Mouse (Mus musculus) limb, embryonic 14.5 days (tissue): ENCODE data around the gene Amdhd2. TPM values are rescaled to one million over a fixed set of nuclear protein-coding genes. Genes with fewer than 3 reads are reported as not detected.

ENCODE experiments used
- ATAC-seq: fragments of 200-750 bp; cut with Nextera tagmentation; 2 replicates; pipeline ENCODE4 v1.8.0; 2017; ENCODE audit warnings: low read depth, moderate number of reproducible peaks, moderate TSS enrichment; ENCODE audit not compliant: low FRiP score
- DNase-seq: peaks from one replicate; pipeline ENCODE4 v3.0.0-alpha.2; 2015; ENCODE audit warnings: low spot score
- H3K27ac ChIP-seq: fragments of 300-500 bp; sonication (generic); replicated peaks from 2 replicates; pipeline ENCODE4 v1.5.1; 2014; ENCODE audit warnings: low read depth, mild to moderate bottlenecking, low read length, moderate library complexity, mixed read lengths
- H3K27me3 ChIP-seq: fragments of 300-500 bp; sonication (generic); 2 replicates; pipeline ENCODE4 v1.6.1; 2014; ENCODE audit warnings: low read length, mixed read lengths; ENCODE audit not compliant: control insufficient read depth, insufficient read depth
- H3K36me3 ChIP-seq: fragments of 300-500 bp; sonication (generic); 2 replicates; pipeline ENCODE4 v1.6.1; 2014; ENCODE audit warnings: mild to moderate bottlenecking, low read length, moderate library complexity, mixed read lengths; ENCODE audit not compliant: control insufficient read depth, insufficient read depth
- H3K4me1 ChIP-seq: fragments of 300-500 bp; sonication (generic); 2 replicates; pipeline ENCODE4 v1.6.1; 2014; ENCODE audit warnings: antibody characterized with exemption, low read length, mixed read lengths; ENCODE audit not compliant: control insufficient read depth, insufficient read depth
- H3K4me2 ChIP-seq: fragments of 300-500 bp; sonication (generic); replicated peaks from 2 replicates; pipeline ENCODE4 v1.6.1; 2014; ENCODE audit warnings: low read depth, mild to moderate bottlenecking, low read length, moderate library complexity; ENCODE audit not compliant: severe bottlenecking
- H3K4me3 ChIP-seq: fragments of 300-500 bp; sonication (generic); replicated peaks from 2 replicates; pipeline ENCODE4 v1.5.1; 2014; ENCODE audit warnings: low read length
- H3K9ac ChIP-seq: fragments of 300-500 bp; sonication (generic); 2 replicates; pipeline ENCODE4 v1.6.1; 2014; ENCODE audit warnings: mild to moderate bottlenecking, low read depth, low read length, moderate library complexity; ENCODE audit not compliant: severe bottlenecking
- H3K9me3 ChIP-seq: fragments of 300-500 bp; sonication (generic); 2 replicates; pipeline ENCODE4 v1.6.1; 2016; ENCODE audit warnings: low read length; ENCODE audit not compliant: control insufficient read depth
- POLR2A ChIP-seq: fragments of 200-500 bp; IDR thresholded peaks from 2 replicates; pipeline ENCODE4 v1.8.0; 2012; ENCODE audit warnings: inconsistent platforms, mild to moderate bottlenecking, moderate library complexity, borderline replicate concordance; ENCODE audit not compliant: insufficient read depth, insufficient read length; ENCODE audit errors: extremely low read depth
- WGBS: fragments of 180-500 bp; shearing (Covaris S2); extraction: QIAGEN DNeasy Blood & Tissue Kit; methylation state at CpG from one replicate; pipeline ENCODE4 v1.1.7; 2014; 5-methylcytosine and 5-hydroxymethylcytosine counted together
- polyA plus RNA-seq, 2 experiments: library from polyadenylated mRNA; depleted of rRNA in 1 of 2; stranded (reverse) in 1 of 2; unstranded in 1 of 2; fragments of >200 nt; fragmentation: Nextera tagmentation in 1 of 2; extraction: Ambion mirVana in 1 of 2; gene quantifications; 2 replicates each; pipeline versions ENCODE4 v1.2.1 to v1.2.3; 2012 to 2014

The Amdhd2 gene
- polyA plus RNA-seq, 2 experiments = 27.4 to 31.2 TPM

DNA sequence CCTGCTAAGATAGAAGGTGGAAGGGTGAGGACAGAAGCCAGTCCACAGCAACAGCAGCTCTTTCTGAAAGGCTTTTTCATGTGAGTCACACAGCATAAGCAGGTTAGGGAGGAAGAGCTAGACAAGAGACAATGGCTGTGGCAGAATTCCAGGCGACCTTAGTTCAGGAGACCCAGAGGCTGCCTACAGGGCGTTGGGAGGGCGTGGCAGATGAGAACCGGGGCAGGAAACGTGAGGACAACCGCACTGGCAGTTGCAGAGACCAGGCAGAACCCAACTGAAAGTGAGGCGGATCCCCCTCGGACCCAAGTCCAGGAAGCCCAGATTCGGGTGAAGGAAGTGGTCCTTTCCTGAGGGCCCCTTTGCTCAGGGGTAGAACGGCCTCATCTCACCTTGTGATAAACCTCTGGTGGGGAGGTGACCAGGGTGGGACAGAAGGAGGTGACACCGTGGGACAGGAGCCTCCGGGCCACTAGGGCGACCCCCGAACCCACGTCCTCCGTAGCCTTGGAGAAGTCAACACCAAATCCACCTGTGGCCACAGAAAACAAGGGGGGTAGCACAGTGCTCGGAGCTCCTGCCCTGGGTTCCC is 886 bp downstream of the Amdhd2 start:
- DNase-seq (no peak), ATAC-seq (0 out of 2 replicates have a peak, but pooled peaks have one; percentile 1)
- H3K9ac ChIP-seq = peak overlapping the region; percentile 74
- H3K9me3 ChIP-seq = no peaks in the 10 kb centered on the region
- H3K4me3 ChIP-seq = peak overlapping the region; percentile 77
- H3K36me3 ChIP-seq = peaks cover 27% of the 10 kb centered on the region
- H3K27ac ChIP-seq = no peak overlapping the region
- no peak for TF ChIP-seq POLR2A
- WGBS = 32% methylated on average over 17 of the region's 17 CpGs
- peaks cover 11% of the 10 kb centered on the region for H3K4me1 ChIP-seq
- H3K27me3 ChIP-seq = no peaks in the 10 kb centered on the region
- peak overlapping the region; percentile 90 for H3K4me2 ChIP-seq

DNA sequence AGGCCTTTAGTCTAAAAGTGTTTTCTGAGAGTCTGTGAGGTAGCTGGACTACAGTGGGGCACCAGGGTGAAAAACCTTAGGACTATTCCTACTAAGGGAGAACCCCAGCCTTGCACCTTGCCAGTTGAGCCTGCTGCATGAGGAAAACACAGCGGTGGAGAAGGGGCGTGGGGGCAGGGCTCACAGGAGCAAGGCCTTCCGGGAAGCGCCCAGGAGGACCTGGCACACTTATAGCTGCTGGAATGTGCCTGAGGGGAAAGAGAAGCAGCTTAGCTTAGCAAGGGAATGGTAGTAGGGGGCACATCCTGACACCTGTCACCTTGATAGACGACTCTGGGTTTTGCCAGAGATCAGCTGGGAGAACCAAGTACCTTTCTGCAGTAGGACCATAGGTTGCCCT is 2.1 kb downstream of the Amdhd2 start:
- no peak for ATAC-seq
- Histone ChIP-seq H3K4me3 (no peak overlapping the region), H3K9me3 (no peaks in the 10 kb centered on the region), H3K9ac (no peak overlapping the region), H3K36me3 (peaks cover 23% of the 10 kb centered on the region), H3K27me3 (no peaks in the 10 kb centered on the region), H3K27ac (no peak overlapping the region), H3K4me2 (no peak overlapping the region), H3K4me1 (peaks cover 6% of the 10 kb centered on the region; the same call in 1 of the 2 replicates)
- TF ChIP-seq POLR2A = no peak
- WGBS = 80% methylated on average over 5 of the region's 5 CpGs
- DNase-seq = no peak

DNA sequence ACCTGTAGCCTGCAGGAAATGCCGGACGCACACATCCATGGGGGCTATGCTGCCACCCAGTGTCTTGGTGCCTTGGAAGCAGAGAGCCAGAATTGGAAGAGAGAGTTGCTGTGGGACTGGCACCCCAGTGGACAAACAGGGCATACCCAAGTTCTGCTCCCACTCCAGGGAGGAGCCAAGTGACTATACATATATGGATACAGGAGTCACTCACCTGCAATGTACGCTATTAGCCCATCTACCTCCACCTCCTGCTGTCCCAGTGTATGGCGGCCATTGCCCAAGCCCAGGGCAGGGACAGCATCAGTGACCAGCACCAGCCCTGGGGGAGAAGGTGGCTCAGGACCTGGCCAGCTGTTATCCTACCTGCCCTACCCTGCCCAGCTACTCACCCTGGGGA is 6.0 kb downstream of the Amdhd2 start:
- no peak for DNase-seq
- Histone ChIP-seq H3K4me2 (no peak overlapping the region), H3K4me1 (peaks cover 2% of the 10 kb centered on the region), H3K27ac (no peak overlapping the region), H3K9ac (no peak overlapping the region), H3K9me3 (no peaks in the 10 kb centered on the region), H3K27me3 (no peaks in the 10 kb centered on the region), H3K36me3 (peaks cover 25% of the 10 kb centered on the region), H3K4me3 (no peak overlapping the region)
- ATAC-seq = no peak
- no peak for TF ChIP-seq POLR2A
- 91% methylated on average over 4 of the region's 4 CpGs for WGBS

DNA sequence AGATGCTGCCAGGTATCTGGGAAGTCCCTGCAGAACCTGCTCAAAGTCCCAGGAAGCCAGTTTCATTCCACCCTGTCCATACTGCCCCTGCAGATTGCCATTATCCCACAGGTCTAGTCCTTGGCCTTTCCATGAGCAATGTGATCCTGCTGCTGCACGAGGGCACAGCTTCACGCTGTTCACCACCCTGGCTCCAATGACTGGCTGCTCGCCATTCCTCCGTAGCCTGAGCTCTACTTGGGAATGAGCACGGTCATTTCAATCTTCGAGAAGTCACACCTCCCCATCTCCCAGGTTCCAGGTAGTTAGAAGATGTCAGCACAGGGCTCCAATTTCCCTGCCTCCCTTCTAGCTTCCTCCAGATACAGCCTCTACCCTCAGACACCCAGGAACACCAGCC is 6.4 kb downstream of the Amdhd2 start:
- H3K4me3 ChIP-seq = no peak overlapping the region

DNA sequence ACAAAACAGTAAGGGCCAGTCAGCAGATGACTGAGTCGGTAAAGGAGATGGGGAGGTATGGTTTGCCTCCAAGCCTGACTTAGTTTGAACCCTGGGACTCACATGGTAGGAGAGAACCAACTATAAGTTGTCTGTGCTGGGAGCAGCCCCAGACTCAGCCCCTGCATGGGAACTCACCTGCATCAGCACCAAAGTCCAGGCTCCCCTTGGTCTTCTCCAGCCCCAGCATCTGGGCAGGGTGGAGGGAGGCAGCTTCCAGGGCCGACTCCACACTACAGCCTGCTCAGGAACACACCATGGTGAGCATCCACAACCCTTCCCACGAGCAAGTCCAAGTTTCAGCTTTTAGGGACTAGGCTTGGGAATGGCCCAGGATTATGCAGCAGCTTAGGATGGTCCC is 7.2 kb downstream of the Amdhd2 start:
- H3K9me3 ChIP-seq = no peaks in the 10 kb centered on the region
- peaks cover 5% of the 10 kb centered on the region; the same call in 1 of the 2 replicates for H3K4me1 ChIP-seq
- H3K27me3 ChIP-seq = no peaks in the 10 kb centered on the region
- 79% methylated on average over 3 of the region's 3 CpGs for WGBS
- H3K4me3 ChIP-seq = no peak overlapping the region
- ATAC-seq (no peak), DNase-seq (no peak)
- no peak overlapping the region for H3K27ac ChIP-seq
- TF ChIP-seq POLR2A = no peak
- H3K4me2 ChIP-seq = no peak overlapping the region
- H3K9ac ChIP-seq = no peak overlapping the region
- peaks cover 25% of the 10 kb centered on the region for H3K36me3 ChIP-seq

More for the DNA sequence above, 6.4 kb downstream of the Amdhd2 start:
- H3K27me3 ChIP-seq = no peaks in the 10 kb centered on the region
- 92% methylated on average over 6 of the region's 6 CpGs for WGBS
- DNase-seq = no peak
- peaks cover 25% of the 10 kb centered on the region for H3K36me3 ChIP-seq
- H3K9me3 ChIP-seq = no peaks in the 10 kb centered on the region
- TF ChIP-seq POLR2A = no peak
- no peak overlapping the region for H3K4me2 ChIP-seq
- H3K9ac ChIP-seq = no peak overlapping the region
- peaks cover 2% of the 10 kb centered on the region; the same call in 1 of the 2 replicates for H3K4me1 ChIP-seq
- no peak for ATAC-seq
- H3K27ac ChIP-seq = no peak overlapping the region

DNA sequence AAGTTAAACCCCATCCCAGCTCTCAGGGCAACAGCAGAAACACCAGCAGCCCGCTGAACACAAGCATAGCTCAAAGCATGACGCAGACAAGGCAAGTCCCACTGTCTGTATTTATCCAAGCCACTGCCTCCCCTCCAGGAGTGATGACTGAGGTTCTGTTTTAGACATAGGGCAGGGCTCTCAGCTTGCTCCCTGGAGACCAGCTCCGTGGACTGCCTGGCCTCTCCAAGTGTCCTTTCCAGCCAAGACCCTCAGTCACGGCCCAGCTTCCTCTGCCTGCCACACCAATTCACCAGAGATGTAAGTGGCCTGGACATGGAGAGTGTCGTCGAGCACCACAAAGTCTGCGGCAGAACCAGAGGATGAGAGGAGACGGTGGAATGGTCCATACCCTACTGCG is 7.8 kb downstream of the Amdhd2 start:
- H3K27me3 ChIP-seq = no peaks in the 10 kb centered on the region
- peaks cover 25% of the 10 kb centered on the region for H3K36me3 ChIP-seq
- no peak overlapping the region for H3K4me3 ChIP-seq
- 87% methylated on average over 9 of the region's 9 CpGs for WGBS
- H3K4me2 ChIP-seq = no peak overlapping the region
- no peak for DNase-seq
- TF ChIP-seq POLR2A = no peak
- H3K4me1 ChIP-seq = peaks cover 5% of the 10 kb centered on the region; the same call in 1 of the 2 replicates
- no peak for ATAC-seq
- H3K9ac ChIP-seq = no peak overlapping the region
- H3K9me3 ChIP-seq = no peaks in the 10 kb centered on the region
- no peak overlapping the region for H3K27ac ChIP-seq
